Mouse (Mus musculus) embryonic facial prominence, embryonic 14.5 days (tissue): ENCODE data around the gene Bcat1. TPM values are rescaled to one million over a fixed set of nuclear protein-coding genes. Genes with fewer than 3 reads are reported as not detected.

ENCODE experiments used
- polyA plus RNA-seq: library from polyadenylated mRNA; unstranded; fragments of >200 nt; fragmentation: Nextera tagmentation; extraction: Ambion mirVana; gene quantifications from 2 replicates; pipeline ENCODE4 v1.2.1, GENCODE M21; 2014

The Bcat1 gene
- polyA plus RNA-seq, 1 experiment from 2014 or later: 34.7 TPM

Other genes with a start within 250 kb of the Bcat1 start
- 4.1 and 4.7 TPM in 2 replicates for gene Lrmp, start 39.5 kb upstream of the Bcat1 start, polyA plus RNA-seq
- gene Casc1, start 134.8 kb upstream of the Bcat1 start, polyA plus RNA-seq: 0.58 and 0.95 TPM in 2 replicates
- 28.4 and 29.6 TPM in 2 replicates for gene Etfrf1, start 134.9 kb upstream of the Bcat1 start, polyA plus RNA-seq
- gene Kras, start 174.1 kb upstream of the Bcat1 start, polyA plus RNA-seq: 70.4 and 71.3 TPM in 2 replicates